8 mouse cellular contexts compared by ENCODE assay signal in the genomic region with DNA sequence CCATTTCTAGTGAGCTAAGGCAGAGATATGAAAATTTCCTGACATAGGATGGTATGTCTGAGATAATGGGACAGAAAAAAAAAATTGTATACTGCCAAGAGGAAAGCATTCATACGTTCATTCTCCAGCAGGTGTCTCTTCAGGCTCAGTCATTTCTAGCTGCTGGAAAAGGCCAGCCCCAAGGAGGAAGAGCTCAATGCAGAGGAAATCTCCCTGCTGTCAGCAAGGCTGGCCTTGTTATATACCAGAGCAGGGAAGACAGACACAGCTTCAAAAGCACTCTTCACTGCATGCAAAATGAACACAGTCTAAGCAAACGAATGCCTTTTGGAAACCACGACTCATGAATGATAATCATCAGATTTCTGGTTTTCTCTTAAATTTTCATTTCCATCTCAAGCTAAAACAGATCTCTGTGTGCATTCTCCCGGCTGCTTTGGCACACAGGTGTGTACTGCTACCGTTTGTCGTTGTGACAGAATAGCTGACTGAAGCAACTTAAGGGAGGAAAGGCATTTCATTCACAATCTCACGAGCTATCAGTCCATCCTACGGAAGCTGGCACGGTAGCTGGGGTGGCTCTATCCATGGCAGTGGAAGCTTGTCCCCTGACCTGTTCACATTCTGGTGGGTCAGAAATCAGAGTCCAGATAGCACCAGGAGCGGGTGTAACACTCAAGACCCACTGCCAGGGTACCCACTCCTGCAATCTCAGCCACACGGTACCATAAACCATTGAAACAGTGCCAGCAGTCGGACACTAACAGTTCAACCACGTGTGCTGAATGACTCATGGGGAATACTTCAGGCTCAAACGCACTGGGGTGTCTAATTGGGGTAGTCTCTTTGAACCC.
DNase-seq lines count a peak whose midpoint lies in the region; ATAC-seq and TF ChIP-seq lines count a peak whose summit lies in the region.

No protein-coding gene starts in this region.

- no peaks in the 10 kb centered on the region for H3K27me3 ChIP-seq in kidney, adult 2 months (replicated peaks; ENCODE audit: control insufficient read depth, insufficient read depth, low read length)
- no peaks in the 10 kb centered on the region for H3K27me3 ChIP-seq in kidney, embryonic 14.5 days (ENCODE audit: control insufficient read depth, insufficient read depth, low read length)

- H3K36me3 ChIP-seq in kidney, adult 2 months (ENCODE audit: control insufficient read depth, insufficient read depth, low read length) = no peaks in the 10 kb centered on the region
- no peaks in the 10 kb centered on the region for H3K36me3 ChIP-seq in kidney, embryonic 14.5 days (ENCODE audit: control insufficient read depth, insufficient read depth, low read length)

- ATAC-seq in kidney, embryonic 14.5 days (ENCODE audit: low FRiP score, low TSS enrichment) = no peak

- 70% methylated on average over 14 of the region's 14 CpGs for WGBS in kidney, adult 2 months
- 80% methylated on average over 14 of the region's 14 CpGs for WGBS in kidney, embryonic 14.5 days

- H3K4me3 ChIP-seq in kidney, adult 2 months (ENCODE audit: insufficient read depth, low read depth, low read length) = no peak overlapping the region
- no peak overlapping the region for H3K4me3 ChIP-seq in kidney, embryonic 14.5 days (ENCODE audit: low read length)

- peak; percentile 33 for TF ChIP-seq CTCF in kidney, adult 2 months (conservative IDR thresholded peaks at IDR 0.05; ENCODE audit: insufficient read depth, insufficient read length, low read depth, low read length)

- no peak overlapping the region for H3K27ac ChIP-seq in kidney, adult 2 months (ENCODE audit: insufficient read depth, low read depth, low read length)
- no peak overlapping the region for H3K27ac ChIP-seq in kidney, embryonic 14.5 days (ENCODE audit: low read depth, low read length)

- TF ChIP-seq POLR2A in kidney, adult 2 months (IDR thresholded peaks at IDR 0.05; ENCODE audit: low read depth, low read length) = no peak

- no peaks in the 10 kb centered on the region for H3K9me3 ChIP-seq in kidney, embryonic 14.5 days (ENCODE audit: control insufficient read depth, low read length)

- peak; percentile 22 for DNase-seq in kidney, adult 2 months
- DNase-seq in brain, embryonic 18.5 days (ENCODE audit: low read depth, low spot score) = peak; percentile 72
- DNase-seq in frontal cortex, postnatal 25 days (ENCODE audit: low spot score in 2 of 2) = peak; percentile 13 to 17
- peak; percentile 23 for DNase-seq in layer of hippocampus, postnatal 36 days
- DNase-seq in right cerebral cortex, adult 18-20 months = peak; percentile 71
- no peak for DNase-seq in lung, postnatal 4 days
- no peak for DNase-seq in natural killer cell, adult 2 months (ENCODE audit: low spot score in 2 of 2)

- no peaks in the 10 kb centered on the region for H3K4me1 ChIP-seq in kidney, adult 2 months (ENCODE audit: control insufficient read depth, insufficient read depth, low read length)
- no peaks in the 10 kb centered on the region for H3K4me1 ChIP-seq in kidney, embryonic 14.5 days (ENCODE audit: control insufficient read depth, insufficient read depth, low read length)

- H3K9ac ChIP-seq in kidney, embryonic 14.5 days (ENCODE audit: low read depth, low read length) = no peak overlapping the region

- no peak overlapping the region for H3K4me2 ChIP-seq in kidney, embryonic 14.5 days (replicated peaks; ENCODE audit: low read depth, low read length)

Comparison
In these comparisons a context has a peak if more than half of its experiments do, and no peak if none do; other contexts are left out.
1. DNase-seq: peak in kidney, adult 2 months (single experiment), brain, embryonic 18.5 days (single experiment), frontal cortex, postnatal 25 days (2 of 2), layer of hippocampus, postnatal 36 days (2 of 2) and right cerebral cortex, adult 18-20 months (single experiment); none in lung, postnatal 4 days (0 of 2) and natural killer cell, adult 2 months (0 of 2).